Mouse (Mus musculus) CH12.LX (cell line): ENCODE data around the gene Itsn1. TPM values are rescaled to one million over a fixed set of nuclear protein-coding genes. Genes with fewer than 3 reads are reported as not detected.

Experiments used
- DNase-seq: peaks from one replicate; pipeline ENCODE4 v3.0.0-alpha.2; 2013; ENCODE audit errors: extremely low read depth
- H3K27ac ChIP-seq: 2 replicates; pipeline ENCODE4 v1.5.1; 2012; ENCODE audit warnings: low read depth, mild to moderate bottlenecking, control low read depth, moderate library complexity; ENCODE audit not compliant: insufficient read depth
- H3K27me3 ChIP-seq: replicated peaks from 2 replicates; pipeline ENCODE3; 2012; ENCODE audit warnings: inconsistent platforms
- H3K36me3 ChIP-seq, 2 experiments: replicated peaks in 1 of 2; 2 replicates each; pipeline versions ENCODE3 to v1.6.1; 2012; ENCODE audit warnings: inconsistent platforms in 1 of 2, low read length in 1 of 2, mild to moderate bottlenecking in 1 of 2, mixed read lengths in 1 of 2, moderate library complexity in 1 of 2; ENCODE audit not compliant: control insufficient read depth in 1 of 2, insufficient read depth in 1 of 2
- H3K4me1 ChIP-seq, 2 experiments: 2 replicates each; pipeline ENCODE4 v1.6.1; 2012; ENCODE audit warnings: inconsistent platforms in 1 of 2, moderate library complexity in 1 of 2; ENCODE audit not compliant: insufficient read depth in 2 of 2, control insufficient read depth in 1 of 2
- H3K4me2 ChIP-seq: 2 replicates; pipeline ENCODE4 v1.6.1; 2012; ENCODE audit warnings: low read depth, mild to moderate bottlenecking, control low read depth; ENCODE audit not compliant: poor library complexity, insufficient read depth, severe bottlenecking
- H3K4me3 ChIP-seq, 3 experiments: fragments of 150-350 bp in 1 of 3; sonication (generic) in 1 of 3; replicated peaks in 1 of 3; 2 replicates each; pipeline versions ENCODE3 to v1.5.1; 2011 to 2012; ENCODE audit warnings: low read depth in 2 of 3, low read length in 2 of 3, mild to moderate bottlenecking in 2 of 3, moderate library complexity in 2 of 3, control low read depth in 1 of 3, improper control_type of control experiment in 1 of 3, inconsistent platforms in 1 of 3, mixed read lengths in 1 of 3; ENCODE audit not compliant: poor library complexity in 1 of 3
- H3K79me2 ChIP-seq: replicated peaks from 2 replicates; pipeline ENCODE4 v1.6.1; 2012; ENCODE audit warnings: mild to moderate bottlenecking, moderate library complexity; ENCODE audit not compliant: control insufficient read depth, poor library complexity, insufficient read depth, severe bottlenecking; ENCODE audit errors: extremely low read depth
- H3K9ac ChIP-seq: 2 replicates; pipeline ENCODE4 v1.6.1; 2012; ENCODE audit warnings: low read depth, mild to moderate bottlenecking, control low read depth, moderate library complexity; ENCODE audit not compliant: insufficient read depth
- H3K9me3 ChIP-seq: replicated peaks from 2 replicates; pipeline ENCODE3; 2012; ENCODE audit warnings: low read length, inconsistent platforms, mixed read lengths
- BHLHE40 ChIP-seq: IDR thresholded peaks from 2 replicates; pipeline ENCODE4 v1.6.1; 2011; ENCODE audit warnings: mild to moderate bottlenecking, low read depth, low read length, improper control_type of control experiment
- CTCF ChIP-seq, 2 experiments: IDR thresholded peaks in 1 of 2; conservative IDR thresholded peaks in 1 of 2; 2 replicates each; pipeline ENCODE4 v1.5.1; 2011 to 2012; ENCODE audit warnings: low read depth in 2 of 2, low read length in 2 of 2, improper control_type of control experiment in 1 of 2, inconsistent platforms in 1 of 2, mild to moderate bottlenecking in 1 of 2, moderate library complexity in 1 of 2
- E2F4 ChIP-seq: IDR thresholded peaks from 2 replicates; pipeline ENCODE4 v1.6.1; 2011; ENCODE audit warnings: low read depth, low read length, improper control_type of control experiment; ENCODE audit not compliant: insufficient replicate concordance
- ELF1 ChIP-seq: IDR thresholded peaks from 2 replicates; pipeline ENCODE4 v1.6.1; 2014; ENCODE audit warnings: low read depth, mild to moderate bottlenecking, inconsistent platforms, low read length, improper control_type of control experiment
- EP300 ChIP-seq: IDR thresholded peaks from 2 replicates; pipeline ENCODE4 v1.6.1; 2011; ENCODE audit warnings: low read length, improper control_type of control experiment
- ETS1 ChIP-seq: conservative IDR thresholded peaks from 2 replicates; pipeline ENCODE4 v1.6.1; 2012; ENCODE audit warnings: low read depth, mild to moderate bottlenecking, inconsistent platforms, low read length, improper control_type of control experiment, moderate library complexity
- HCFC1 ChIP-seq: IDR thresholded peaks from 2 replicates; pipeline ENCODE4 v1.6.1; 2012; ENCODE audit warnings: low read depth, mild to moderate bottlenecking, inconsistent platforms, low read length, improper control_type of control experiment
- IRF4 ChIP-seq: IDR thresholded peaks from 2 replicates; pipeline ENCODE4 v1.6.1; 2014; ENCODE audit warnings: low read depth, mild to moderate bottlenecking, inconsistent platforms, low read length, improper control_type of control experiment
- JUN ChIP-seq: IDR thresholded peaks from 2 replicates; pipeline ENCODE4 v1.6.1; 2011; ENCODE audit warnings: low read depth, mild to moderate bottlenecking, low read length, improper control_type of control experiment, moderate library complexity; ENCODE audit not compliant: insufficient read depth
- KAT2A ChIP-seq: IDR thresholded peaks from 2 replicates; pipeline ENCODE4 v1.6.1; 2012; ENCODE audit warnings: low read length, improper control_type of control experiment, inconsistent platforms; ENCODE audit not compliant: insufficient replicate concordance
- MAFK ChIP-seq: IDR thresholded peaks from 2 replicates; pipeline ENCODE4 v1.6.1; 2011; ENCODE audit warnings: low read length, improper control_type of control experiment; ENCODE audit not compliant: insufficient replicate concordance
- MAX ChIP-seq: IDR thresholded peaks from 2 replicates; pipeline ENCODE4 v1.6.1; 2011; ENCODE audit warnings: low read length, improper control_type of control experiment
- MAZ ChIP-seq: IDR thresholded peaks from 2 replicates; pipeline ENCODE4 v1.6.1; 2012; ENCODE audit warnings: low read depth, mild to moderate bottlenecking, inconsistent platforms, low read length, improper control_type of control experiment, moderate library complexity
- NELFE ChIP-seq: IDR thresholded peaks from 2 replicates; pipeline ENCODE4 v1.6.1; 2011; ENCODE audit warnings: low read depth, low read length, improper control_type of control experiment
- NRF1 ChIP-seq: IDR thresholded peaks from 2 replicates; pipeline ENCODE4 v1.6.1; 2014; ENCODE audit warnings: low read depth, mild to moderate bottlenecking, inconsistent platforms, low read length, improper control_type of control experiment, moderate library complexity
- SMC3 ChIP-seq: IDR thresholded peaks from 2 replicates; pipeline ENCODE4 v1.6.1; 2011; ENCODE audit warnings: low read depth, low read length, improper control_type of control experiment
- USF2 ChIP-seq: conservative IDR thresholded peaks from 2 replicates; pipeline ENCODE4 v1.6.1; 2011; ENCODE audit warnings: low read depth, low read length, improper control_type of control experiment
- ZC3H11A ChIP-seq: IDR thresholded peaks from 2 replicates; pipeline ENCODE4 v1.6.1; 2012; ENCODE audit warnings: low read depth, mild to moderate bottlenecking, inconsistent platforms, low read length, improper control_type of control experiment
- dilution Hi-C: fragments of 300-500 bp; cut with MboI; formaldehyde crosslinking; loops from 2 replicates; pipeline ENCODE4 v1.14.3; 2020; ENCODE audit warnings: low sequenced_read_pairs; ENCODE audit not compliant: extremely low pct_unique_long_range_greater_than_20kb, extremely low pct_ligation_motif_present
- in situ Hi-C: fragments of 300-500 bp; cut with MboI; formaldehyde crosslinking; loops from 3 replicates; pipeline ENCODE4 v1.14.3; 2019; ENCODE audit warnings: low sequenced_read_pairs, low pct_ligation_motif_present, low pct_unique_long_range_greater_than_20kb, mixed read lengths
- polyA plus RNA-seq: library from polyadenylated mRNA; unstranded; fragments of >175 nt; gene quantifications from 2 replicates; pipeline ENCODE4 v1.2.1, GENCODE M21; 2012; ENCODE audit warnings: low read depth; ENCODE audit not compliant: insufficient read length
- total RNA-seq, 2 experiments: library from RNA; depleted of rRNA; stranded (reverse); fragments of 300-350 nt in 1 of 2; fragments of >200 nt in 1 of 2; gene quantifications; 2 replicates each; pipeline ENCODE4 v1.2.3; 2012 to 2014

Gene Itsn1
- total and polyA plus RNA-seq, 3 experiments = 32.5 to 54.5 (median 46.3) TPM

DNA sequence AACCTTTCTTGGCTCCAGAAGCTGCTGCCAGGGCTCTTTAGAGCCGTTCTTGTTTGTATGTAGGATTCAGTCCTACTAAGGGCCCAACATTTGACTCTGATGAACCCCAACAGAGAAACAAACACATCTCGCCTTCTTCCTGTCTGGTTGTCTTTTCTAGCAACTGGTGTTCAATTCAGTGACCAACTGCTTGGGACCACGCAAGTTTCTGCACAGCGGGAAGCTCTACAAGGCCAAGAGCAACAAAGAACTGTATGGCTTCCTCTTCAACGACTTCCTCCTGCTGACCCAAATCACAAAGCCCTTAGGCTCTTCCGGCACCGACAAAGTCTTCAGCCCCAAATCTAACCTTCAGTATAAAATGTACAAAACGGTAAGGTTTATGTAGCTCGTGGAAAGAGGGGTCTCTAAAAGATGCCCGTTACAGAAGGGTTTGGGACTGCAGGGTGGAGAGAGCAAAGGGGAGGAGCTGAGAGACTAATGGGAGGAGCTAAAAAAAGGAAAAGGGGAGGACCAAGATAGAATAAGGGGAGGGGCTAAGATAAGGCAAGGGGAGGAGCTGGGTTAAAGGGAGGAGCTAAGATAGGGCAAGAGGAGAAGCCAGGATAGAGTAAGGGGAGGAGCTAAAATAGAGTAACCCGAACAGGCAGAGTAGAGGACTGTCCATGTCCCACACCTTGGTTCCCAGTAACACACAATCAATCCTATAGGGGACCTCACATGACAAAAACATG, 176.2 kb downstream of the Itsn1 start:
- in situ Hi-C loops = loop anchor here (25.0 kb wide), 1 partner anchor 543 kb away; the partner anchor contains the start of gene Ifnar2
- H3K4me3 ChIP-seq = no peak overlapping the region
- DNase-seq = no peak
- no peak overlapping the region for H3K9ac ChIP-seq
- no peaks in the 10 kb centered on the region for H3K27me3 ChIP-seq
- TF ChIP-seq BHLHE40 (no peak), NRF1 (no peak), IRF4 (no peak), HCFC1 (no peak), NELFE (no peak), SMC3 (no peak), E2F4 (no peak), ELF1 (no peak), MAZ (no peak), KAT2A (no peak), USF2 (no peak), ETS1 (no peak), JUN (no peak), EP300 (no peak), MAFK (no peak)
- no peaks in the 10 kb centered on the region for H3K79me2 ChIP-seq
- no peak overlapping the region for H3K4me2 ChIP-seq
- dilution Hi-C loops = no loop called here
- H3K36me3 ChIP-seq = no peaks in the 10 kb centered on the region
- H3K9me3 ChIP-seq = peaks cover 11% of the 10 kb centered on the region
- peaks cover 0 to under 1% of the 10 kb centered on the region in 2 experiments; a peak in 2 of 4 replicates for H3K4me1 ChIP-seq
- H3K27ac ChIP-seq = no peak overlapping the region

DNA sequence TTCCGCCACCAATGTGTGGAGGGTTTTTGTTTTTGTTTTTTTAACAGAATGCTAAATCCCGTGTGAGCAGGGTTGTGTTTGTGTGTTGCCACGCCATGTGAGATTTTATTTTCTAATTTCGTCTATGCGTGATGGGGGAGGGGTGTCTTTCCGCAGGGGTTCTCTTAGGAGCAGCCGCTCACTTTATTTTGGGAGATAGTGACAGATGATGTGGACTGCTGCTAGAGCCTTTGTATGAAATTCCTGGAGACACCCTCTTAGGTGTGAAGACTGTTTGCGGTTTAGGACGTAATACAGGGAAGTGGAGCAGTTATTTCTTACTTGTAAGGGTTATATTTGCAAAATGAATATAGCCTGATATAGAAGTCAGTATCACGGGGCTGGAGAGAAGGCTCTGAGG, 176.9 kb downstream of the Itsn1 start:
- Histone ChIP-seq H3K79me2 (no peaks in the 10 kb centered on the region), H3K4me2 (no peak overlapping the region), H3K27me3 (no peaks in the 10 kb centered on the region), H3K9me3 (peaks cover 11% of the 10 kb centered on the region), H3K36me3 (no peaks in the 10 kb centered on the region), H3K4me1 (no peaks in the 10 kb centered on the region), H3K9ac (no peak overlapping the region), H3K4me3 (no peak overlapping the region), H3K27ac (no peak overlapping the region)
- DNase-seq = no peak
- dilution Hi-C loops (no loop called here), in situ Hi-C loops (loop anchor here (25.0 kb wide), 1 partner anchor 544 kb away; the partner anchor contains the start of gene Ifnar2)
- TF ChIP-seq ETS1 (no peak), BHLHE40 (no peak), ELF1 (no peak), EP300 (no peak), ZC3H11A (no peak), MAX (no peak), CTCF (conservative IDR thresholded peaks at IDR 0.05 in 1 of 2, IDR thresholded peaks at IDR 0.05 in 1 of 2; ENCODE audit: low read depth in 2 of 2, low read length in 2 of 2) (no peak)
